ENCODE assay signal across 19 mouse cellular contexts in genomic region chr6:101992815-101993214, GRCm38 (mm10).
DNase-seq lines count a peak whose midpoint lies in the region.
"Had no signal": no experiment of that assay in that cellular context is flagged by ENCODE, and none has a peak within 500 bp of the region (broad histone marks: within the 10 kb centered on the region; RNA-seq: fewer than 3 reads in every experiment).

No protein-coding gene starts in this region.

- intact Hi-C loops in left cerebral cortex, postnatal 25 days (cut with DNase I): loop anchor here (5.0 to 10.0 kb wide), 2 partner anchors 56 to 602 kb away; no protein-coding TSS in a partner anchor

- DNase-seq in layer of hippocampus, adult 11-12 months (ENCODE audit: low spot score): peak; percentile 10
- no peak for DNase-seq in layer of hippocampus, postnatal 25 days (ENCODE audit: extremely low spot score in 1 of 2, low spot score in 1 of 2)
- peak; percentile 14 to 29 for DNase-seq in left cerebral cortex, adult 9 months (ENCODE audit: low spot score in 2 of 2)
- no peak for DNase-seq in left cerebral cortex, adult 11 months (ENCODE audit: low spot score)
- peak; percentile 79 for DNase-seq in brain, adult 2 months (ENCODE audit: low read depth, low spot score)
- peak; percentile 10 to 68 for DNase-seq in left cerebral cortex, postnatal 25 days (ENCODE audit: low spot score in 2 of 2)
- DNase-seq in thymus, postnatal 36 days: no peak
- DNase-seq: adrenal gland, postnatal 14 days; cerebellum, adult 11-12 months; cerebellum, postnatal 14 days; gastrocnemius, postnatal 14 days; heart, postnatal 14 days; kidney, adult 11 months; kidney, postnatal 14 days; liver; lung, adult 2 months; lung, postnatal 10 days; thymus, adult 18-20 months; thymus, postnatal 25 days had no signal

Comparison
In these comparisons a context has a peak if more than half of its experiments do, and no peak if none do; other contexts are left out.
1. DNase-seq: peak in layer of hippocampus, adult 11-12 months (single experiment), left cerebral cortex, adult 9 months (2 of 2), brain, adult 2 months (single experiment) and left cerebral cortex, postnatal 25 days (2 of 2); none in layer of hippocampus, postnatal 25 days (0 of 2), left cerebral cortex, adult 11 months (single experiment) and thymus, postnatal 36 days (0 of 2).